Mouse (Mus musculus): ENCODE measurements around the gene Map1b. TPM values are rescaled to one million over a fixed set of nuclear protein-coding genes. Genes with fewer than 3 reads are reported as not detected.

Gene Map1b
- polyA plus RNA-seq, 1 experiment from 2014 or later = 1,780 TPM

Other genes starting within 250 kb of the Map1b start
- gene Ptcd2, start 171.8 kb downstream of the Map1b start, polyA plus RNA-seq (2015; fragmentation: Nextera tagmentation; extraction: Ambion mirVana) = 52.8 and 53.6 TPM in 2 replicates
- gene Mrps27, start 171.8 kb downstream of the Map1b start, polyA plus RNA-seq (2015; fragmentation: Nextera tagmentation; extraction: Ambion mirVana) = 40.7 and 40.9 TPM in 2 replicates

Data from neural tube, embryonic 13.5 days (tissue).